Mouse (Mus musculus) CD4-positive, CD25-positive, alpha-beta regulatory T cell, adult 2 months (primary cell): Measurements from ENCODE around the gene Dhx57.

Experiments
- DNase-seq: peaks from one replicate; pipeline ENCODE4 v3.0.0-alpha.2; 2012; ENCODE audit warnings: low read depth, low spot score

The Dhx57 gene

GRCm38 (mm10) chr17:80193075-80193474 is 97.2 kb downstream of the Dhx57 start:
- peak; percentile 70 for DNase-seq
